30 mouse cellular contexts compared by ENCODE assay signal in genomic region chr7:19673083-19673699, GRCm38 (mm10). TPM values are rescaled to one million over a fixed set of nuclear protein-coding genes. Genes with fewer than 3 reads are reported as not detected.
DNase-seq lines count a peak whose midpoint lies in the region; ATAC-seq and TF ChIP-seq lines count a peak whose summit lies in the region.
"Had no signal": no experiment of that assay in that cellular context is flagged by ENCODE, and none has a peak within 500 bp of the region (broad histone marks: within the 10 kb centered on the region; RNA-seq: fewer than 3 reads in every experiment).

No protein-coding gene starts in this region.

- intact Hi-C loops in heart, postnatal 36 days (cut with DNase I): no loop called here

- no peak overlapping the region for H3K4me2 ChIP-seq in liver, embryonic 12.5 days
- H3K4me2 ChIP-seq: embryonic facial prominence, embryonic 12.5 days; embryonic facial prominence, embryonic 15.5 days; heart, embryonic 13.5 days; hindbrain, embryonic 12.5 days; hindbrain, embryonic 15.5 days had no signal

- DNase-seq in heart, adult 11 months: peak; percentile 91
- no peak for DNase-seq in heart, postnatal 36 days
- DNase-seq in liver, adult 2 months (ENCODE audit: extremely low read depth, low read depth, low spot score): peak; percentile 39
- peak; percentile 44 for DNase-seq in 416B (ENCODE audit: low read depth)
- DNase-seq in NIH3T3 (ENCODE audit: low read depth): peak; percentile 21
- DNase-seq: adrenal gland, postnatal 10 days; cerebellum, adult 18-20 months; cerebellum, adult 9-10 months; forebrain, postnatal 0 days; gastrocnemius, postnatal 25 days; heart, adult 2 months; heart, postnatal 14 days had no signal

- no peak for TF ChIP-seq CTCF in liver, adult 2 months (IDR thresholded peaks at IDR 0.05; ENCODE audit: low read depth, low read length)

- no peak for TF ChIP-seq POLR2A in liver, adult 2 months (IDR thresholded peaks at IDR 0.05; ENCODE audit: extremely low read depth, insufficient read depth, low read length)

- ATAC-seq in liver, embryonic 12.5 days: no peak
- ATAC-seq: forebrain, embryonic 14.5 days; forebrain, postnatal 0 days; Patski had no signal

- peak overlapping the region; percentile 18; the same call in 1 of the 2 replicates for H3K27ac ChIP-seq in liver, adult 2 months (replicated peaks; ENCODE audit: insufficient read depth, low read depth, low read length)
- no peak overlapping the region for H3K27ac ChIP-seq in liver, embryonic 12.5 days
- H3K27ac ChIP-seq: embryonic facial prominence, embryonic 12.5 days; embryonic facial prominence, embryonic 15.5 days; heart, adult 2 months; heart, embryonic 10.5 days; heart, embryonic 13.5 days; hindbrain, embryonic 12.5 days; hindbrain, embryonic 15.5 days had no signal

- WGBS in liver, adult 2 months: 56% methylated on average over 14 of the region's 14 CpGs
- 61% methylated on average over 14 of the region's 14 CpGs for WGBS in liver, embryonic 12.5 days (ENCODE audit: insufficient replicate concordance)

- no peak overlapping the region for H3K9ac ChIP-seq in liver, adult 2 months (ENCODE audit: low read depth, low read length)
- no peak overlapping the region for H3K9ac ChIP-seq in liver, embryonic 12.5 days
- H3K9ac ChIP-seq: embryonic facial prominence, embryonic 12.5 days; embryonic facial prominence, embryonic 15.5 days; forebrain, postnatal 0 days; heart, embryonic 13.5 days; hindbrain, embryonic 12.5 days; hindbrain, embryonic 15.5 days had no signal

- no peak overlapping the region for H3K4me3 ChIP-seq in liver, adult 2 months (ENCODE audit: insufficient read depth, low read depth, low read length)
- no peak overlapping the region for H3K4me3 ChIP-seq in liver, embryonic 12.5 days
- H3K4me3 ChIP-seq: embryonic facial prominence, embryonic 12.5 days; embryonic facial prominence, embryonic 15.5 days; heart, adult 2 months; heart, embryonic 10.5 days; heart, embryonic 13.5 days; hindbrain, embryonic 12.5 days; hindbrain, embryonic 15.5 days had no signal

- peaks cover 25% of the 10 kb centered on the region for H3K4me1 ChIP-seq in liver, adult 2 months (ENCODE audit: control insufficient read depth, insufficient read depth, low read length)
- H3K4me1 ChIP-seq in liver, embryonic 12.5 days: peaks cover 16% of the 10 kb centered on the region

- H3K79me2 ChIP-seq in liver, adult 2 months (ENCODE audit: control insufficient read depth, insufficient read depth, low read length): no peaks in the 10 kb centered on the region; the same call in 1 of the 2 replicates

- H3K36me3 ChIP-seq in liver, adult 2 months (ENCODE audit: control insufficient read depth, insufficient read depth, low read length): peaks cover 17% of the 10 kb centered on the region
- no peaks in the 10 kb centered on the region for H3K36me3 ChIP-seq in liver, embryonic 12.5 days
- H3K36me3 ChIP-seq: embryonic facial prominence, embryonic 12.5 days; embryonic facial prominence, embryonic 15.5 days; heart, embryonic 10.5 days; heart, embryonic 13.5 days; hindbrain, embryonic 12.5 days; hindbrain, embryonic 15.5 days had no signal

- H3K27me3 ChIP-seq in liver, adult 2 months (ENCODE audit: control insufficient read depth, insufficient read depth, low read length): no peaks in the 10 kb centered on the region
- H3K27me3 ChIP-seq in liver, embryonic 12.5 days (replicated peaks): no peaks in the 10 kb centered on the region; the same call in 1 of the 2 replicates
- H3K27me3 ChIP-seq: embryonic facial prominence, embryonic 12.5 days; embryonic facial prominence, embryonic 15.5 days; heart, embryonic 13.5 days; hindbrain, embryonic 12.5 days; hindbrain, embryonic 15.5 days; Patski had no signal

- H3K9me3 ChIP-seq in liver, embryonic 12.5 days (replicated peaks): no peaks in the 10 kb centered on the region
- H3K9me3 ChIP-seq: embryonic facial prominence, embryonic 12.5 days; embryonic facial prominence, embryonic 15.5 days; heart, embryonic 10.5 days; heart, embryonic 13.5 days; hindbrain, embryonic 12.5 days; hindbrain, embryonic 15.5 days had no signal

RNA-seq across cellular contexts. Expression of gene Apoc2, which starts 4.5 kb away (rescaled TPM):
- not detected for total RNA-seq in heart, postnatal 36 days (2021)
- total RNA-seq in liver, adult 2 months (2014; rRNA removed): 283 and 389 TPM in 2 replicates
- polyA plus RNA-seq in liver, adult 2 months (2012; rRNA removed): 221 and 425 TPM in 2 replicates
- polyA plus RNA-seq in liver, embryonic 12.5 days (2016; fragmentation: Nextera tagmentation; extraction: Ambion mirVana): 389 and 406 TPM in 2 replicates
- total RNA-seq: common myeloid progenitor, adult 5-6 weeks; ES-E14; gastrocnemius, adult 8-10 months; gastrocnemius, postnatal 25 days; hematopoietic stem cell, adult 5-6 weeks had no signal
- polyA plus RNA-seq: forebrain, embryonic 11.5 days; forebrain, embryonic 14.5 days; frontal cortex, adult 2 months; heart, adult 2 months; hindbrain, embryonic 12.5 days; Patski had no signal

RNA-seq across cellular contexts. Expression of gene Gm44805, which starts 8.0 kb away (rescaled TPM):
- not detected for total RNA-seq in heart, postnatal 36 days (2021)
- 38.2 and 45.8 TPM in 2 replicates for total RNA-seq in liver, adult 2 months (2014; rRNA removed)
- polyA plus RNA-seq in liver, adult 2 months (2012; rRNA removed): 86.3 and 159 TPM in 2 replicates
- 2.7 and 4.9 TPM in 2 replicates for polyA plus RNA-seq in liver, embryonic 12.5 days (2016; fragmentation: Nextera tagmentation; extraction: Ambion mirVana)
- total RNA-seq: common myeloid progenitor, adult 5-6 weeks; ES-E14; forebrain, postnatal 0 days; gastrocnemius, adult 8-10 months; gastrocnemius, postnatal 25 days; heart, adult 2 months; heart, postnatal 14 days; hematopoietic stem cell, adult 5-6 weeks had no signal
- polyA plus RNA-seq: brain, embryonic 14.5 days; embryonic facial prominence, embryonic 12.5 days; embryonic facial prominence, embryonic 15.5 days; forebrain, embryonic 11.5 days; forebrain, embryonic 14.5 days; forebrain, postnatal 0 days; frontal cortex, adult 2 months; gonadal fat pad, adult 2 months; heart, adult 2 months; heart, embryonic 10.5 days; heart, embryonic 13.5 days; hindbrain, embryonic 12.5 days; hindbrain, embryonic 15.5 days; intestine, embryonic 14.5 days; Patski had no signal

RNA-seq across cellular contexts. Expression of gene Apoc4, which starts 8.1 kb away (rescaled TPM):
- total RNA-seq in heart, postnatal 36 days (2021): not detected
- total RNA-seq in liver, adult 2 months (2014; rRNA removed): 2,758 and 2,845 TPM in 2 replicates
- polyA plus RNA-seq in liver, adult 2 months (2012; rRNA removed): 3,664 and 4,159 TPM in 2 replicates
- polyA plus RNA-seq in liver, embryonic 12.5 days (2016; fragmentation: Nextera tagmentation; extraction: Ambion mirVana): 15.4 and 18.1 TPM in 2 replicates
- total RNA-seq: common myeloid progenitor, adult 5-6 weeks; forebrain, postnatal 0 days; gastrocnemius, adult 8-10 months; gastrocnemius, postnatal 25 days; heart, adult 2 months; heart, postnatal 14 days; hematopoietic stem cell, adult 5-6 weeks had no signal
- polyA plus RNA-seq: brain, embryonic 14.5 days; embryonic facial prominence, embryonic 12.5 days; forebrain, embryonic 11.5 days; forebrain, embryonic 14.5 days; forebrain, postnatal 0 days; frontal cortex, adult 2 months; heart, adult 2 months; hindbrain, embryonic 12.5 days; hindbrain, embryonic 15.5 days; intestine, embryonic 14.5 days had no signal

RNA-seq across cellular contexts. Expression of gene Clptm1, which starts 8.4 kb away (rescaled TPM):
- 10 to 100 TPM; 76.4 to 84.1 TPM for total RNA-seq in heart, postnatal 36 days (2021)
- total RNA-seq in liver, adult 2 months (2014; rRNA removed): 49.8 and 77.8 TPM in 2 replicates
- polyA plus RNA-seq in liver, adult 2 months (2012; rRNA removed): 67.3 and 79.9 TPM in 2 replicates
- 75.1 and 75.2 TPM in 2 replicates for polyA plus RNA-seq in liver, embryonic 12.5 days (2016; fragmentation: Nextera tagmentation; extraction: Ambion mirVana)

RNA-seq across cellular contexts. Expression of gene Apoc1, which starts 19.3 kb away (rescaled TPM):
- 1 to 10 TPM; 1.2 to 3.3 TPM for total RNA-seq in heart, postnatal 36 days (2021)
- total RNA-seq in liver, adult 2 months (2014; rRNA removed): 7,017 and 7,765 TPM in 2 replicates
- polyA plus RNA-seq in liver, adult 2 months (2012; rRNA removed): 5,801 and 8,240 TPM in 2 replicates
- 190 and 197 TPM in 2 replicates for polyA plus RNA-seq in liver, embryonic 12.5 days (2016; fragmentation: Nextera tagmentation; extraction: Ambion mirVana)
- total RNA-seq: hematopoietic stem cell, adult 5-6 weeks had no signal

Comparison
In these comparisons a context has a peak if more than half of its experiments do, and no peak if none do; other contexts are left out.
1. DNase-seq: peak in heart, adult 11 months (single experiment), liver, adult 2 months (single experiment), 416B (single experiment) and NIH3T3 (single experiment); none in heart, postnatal 36 days (0 of 2).
2. RNA of gene Apoc2, which starts 4.5 kb away (total RNA-seq): 283 to 389 TPM in liver, adult 2 months; not detected in heart, postnatal 36 days; every median in the first group is over 100 times any median in the second.
3. RNA of gene Gm44805, which starts 8.0 kb away (total RNA-seq): 38.2 to 45.8 TPM in liver, adult 2 months; not detected in heart, postnatal 36 days; every median in the first group is over 10 times any median in the second.
4. RNA of gene Apoc4, which starts 8.1 kb away (total RNA-seq): 2,758 to 2,845 TPM in liver, adult 2 months; not detected in heart, postnatal 36 days; every median in the first group is over 1,000 times any median in the second.